Mouse (Mus musculus): ENCODE data around the gene Hist1h2ad. TPM values are rescaled to one million over a fixed set of nuclear protein-coding genes. Genes with fewer than 3 reads are reported as not detected.
A peak's percentile ranks its signal among the peaks of the same experiment; 100 is the strongest.

Hist1h2ad gene
- total and polyA plus RNA-seq, 3 experiments: 13.2 to 744 TPM; not detected in 1

- TF ChIP-seq TBP (conservative IDR thresholded peaks at IDR 0.05; ENCODE audit: low read depth, low read length): peak; percentile 96
- peak; percentile 77; the same call in 1 of the 2 replicates for TF ChIP-seq RCOR1 (conservative IDR thresholded peaks at IDR 0.05; ENCODE audit: low read depth, low read length)
- no peak; the same call in 1 of the 2 replicates for TF ChIP-seq SIN3A (IDR thresholded peaks at IDR 0.05; ENCODE audit: low read length)
- TF ChIP-seq ZC3H11A (IDR thresholded peaks at IDR 0.05; ENCODE audit: low read depth, low read length): no peak
- no peak for TF ChIP-seq PAX5 (IDR thresholded peaks at IDR 0.05; ENCODE audit: low read length)
- TF ChIP-seq IRF4 (IDR thresholded peaks at IDR 0.05; ENCODE audit: low read depth, low read length): 0 out of 2 replicates have a peak, but pooled peaks have one; percentile 1
- peak; percentile 90; the same call in 1 of the 2 replicates for TF ChIP-seq CHD2 (IDR thresholded peaks at IDR 0.05; ENCODE audit: low read length)
- TF ChIP-seq HCFC1 (IDR thresholded peaks at IDR 0.05; ENCODE audit: low read depth, low read length): peak; percentile 53
Measured at GRCm38 (mm10) chr13:23555839-23556416, 18.3 kb upstream of the Hist1h2ad start (continued).

DNA sequence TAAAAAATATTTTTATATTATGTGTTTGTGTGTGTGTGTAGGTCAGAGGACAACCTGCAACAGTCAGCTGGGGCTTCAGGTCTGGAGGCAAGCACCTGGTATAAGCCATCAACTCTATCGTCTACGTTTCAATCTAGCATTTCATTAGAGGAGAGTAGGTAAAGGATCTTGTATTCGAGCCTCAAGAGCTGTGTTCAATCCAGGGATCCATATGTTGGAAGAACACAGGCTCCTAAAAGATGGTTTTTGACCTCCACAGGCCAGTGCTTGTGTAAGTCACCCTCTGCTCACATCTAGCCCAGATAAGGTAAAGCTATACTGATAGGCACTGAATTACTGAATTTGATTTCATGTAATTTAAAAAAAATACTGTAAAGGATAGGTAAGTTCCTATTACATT, 17.3 kb upstream of the Hist1h2ad start:
- Histone ChIP-seq H3K27ac (ENCODE audit: insufficient read depth, low read depth) (peak overlapping the region; percentile 70), H3K9ac (ENCODE audit: insufficient read depth, low read depth) (peak overlapping the region; percentile 58; the same call in 1 of the 2 replicates), H3K79me2 (replicated peaks; ENCODE audit: control insufficient read depth, extremely low read depth, insufficient read depth, poor library complexity, severe bottlenecking) (no peaks in the 10 kb centered on the region), H3K4me1 (ENCODE audit: control insufficient read depth in 1 of 2, insufficient read depth in 2 of 2) (peaks cover 4 to 23% of the 10 kb centered on the region in 2 experiments; a peak in 3 of 4 replicates), H3K36me3 (replicated peaks in 1 of 2; ENCODE audit: control insufficient read depth in 1 of 2, insufficient read depth in 1 of 2, low read length in 1 of 2) (no peaks in the 10 kb centered on the region), H3K27me3 (replicated peaks) (no peaks in the 10 kb centered on the region), H3K9me3 (replicated peaks; ENCODE audit: low read length) (no peaks in the 10 kb centered on the region), H3K4me2 (ENCODE audit: insufficient read depth, low read depth, poor library complexity, severe bottlenecking) (peak overlapping the region; percentile 74), H3K4me3 (replicated peaks in 1 of 3; ENCODE audit: low read depth in 2 of 3, low read length in 2 of 3, poor library complexity in 1 of 3) (no peak overlapping the region)
- TF ChIP-seq JUND (conservative IDR thresholded peaks at IDR 0.05; ENCODE audit: low read depth, low read length) (no peak), SMC3 (IDR thresholded peaks at IDR 0.05; ENCODE audit: low read depth, low read length) (no peak), MYC (IDR thresholded peaks at IDR 0.05; ENCODE audit: low read depth, low read length) (no peak), ZC3H11A (IDR thresholded peaks at IDR 0.05; ENCODE audit: low read depth, low read length) (no peak), EP300 (IDR thresholded peaks at IDR 0.05; ENCODE audit: low read length) (no peak), ELF1 (IDR thresholded peaks at IDR 0.05; ENCODE audit: low read depth, low read length) (no peak), ZKSCAN1 (IDR thresholded peaks at IDR 0.05; ENCODE audit: borderline replicate concordance, low read depth, low read length) (no peak), SIN3A (IDR thresholded peaks at IDR 0.05; ENCODE audit: low read length) (no peak), E2F4 (IDR thresholded peaks at IDR 0.05; ENCODE audit: insufficient replicate concordance, low read depth, low read length) (no peak), CTCF (conservative IDR thresholded peaks at IDR 0.05 in 1 of 2, IDR thresholded peaks at IDR 0.05 in 1 of 2; ENCODE audit: low read depth in 2 of 2, low read length in 2 of 2) (no peak), POLR2AphosphoS2 (IDR thresholded peaks at IDR 0.05; ENCODE audit: low read depth, low read length) (no peak), GABPA (IDR thresholded peaks at IDR 0.05; ENCODE audit: insufficient replicate concordance, low read depth, low read length) (no peak), UBTF (IDR thresholded peaks at IDR 0.05; ENCODE audit: low read depth, low read length) (no peak), USF2 (conservative IDR thresholded peaks at IDR 0.05; ENCODE audit: low read depth, low read length) (no peak), MXI1 (IDR thresholded peaks at IDR 0.05; ENCODE audit: low read depth, low read length) (no peak), RAD21 (IDR thresholded peaks at IDR 0.05; ENCODE audit: low read depth, low read length) (no peak), MAX (IDR thresholded peaks at IDR 0.05; ENCODE audit: low read length) (no peak), POLR2A (IDR thresholded peaks at IDR 0.05; ENCODE audit: low read depth, low read length) (no peak)
- in situ Hi-C loops (cut with MboI; ENCODE audit: low pct_ligation_motif_present, low pct_unique_long_range_greater_than_20kb, low sequenced_read_pairs) (loop anchor here (25.0 kb wide), 1 partner anchor 1820 kb away; the partner anchor contains the start of gene Hist1h4j), dilution Hi-C loops (cut with MboI; ENCODE audit: extremely low pct_ligation_motif_present, extremely low pct_unique_long_range_greater_than_20kb, low sequenced_read_pairs) (no loop called here)
- DNase-seq (ENCODE audit: extremely low read depth): no peak

Data from CH12.LX (cell line).